Mouse (Mus musculus) MEL (cell line): ENCODE measurements at regions not wholly inside any gene's neighbourhood (a gene's known extent, or its start where the extent isn't known, plus 50 kb on each side); places are given as distances from the start of the nearest gene placed in this dataset.

Source experiments
- DNase-seq: peaks from one replicate; pipeline ENCODE4 v3.0.0; 2011; ENCODE audit warnings: low read depth, low spot score
- H3K27ac ChIP-seq: 2 replicates; pipeline ENCODE4 v1.5.1; 2012; ENCODE audit warnings: low read depth, mild to moderate bottlenecking, control low read depth, low read length, moderate library complexity; ENCODE audit not compliant: control insufficient read depth
- H3K27me3 ChIP-seq, 2 experiments: fragments of 150-350 bp in 1 of 2; sonication (generic) in 1 of 2; 2 replicates each; pipeline ENCODE4 v1.6.1; 2012; ENCODE audit warnings: low read length in 2 of 2, mild to moderate bottlenecking in 2 of 2, improper control_type of control experiment in 1 of 2, moderate library complexity in 1 of 2; ENCODE audit not compliant: insufficient read depth in 2 of 2, control insufficient read depth in 1 of 2
- H3K36me3 ChIP-seq, 2 experiments: 2 replicates each; pipeline ENCODE4 v1.6.1; 2012 to 2014; ENCODE audit warnings: low read length in 2 of 2, improper control_type of control experiment in 1 of 2, inconsistent platforms in 1 of 2, mild to moderate bottlenecking in 1 of 2; ENCODE audit not compliant: insufficient read depth in 2 of 2, control insufficient read depth in 1 of 2
- H3K4me1 ChIP-seq, 2 experiments: fragments of 150-350 bp in 1 of 2; sonication (generic) in 1 of 2; 2 replicates each; pipeline ENCODE4 v1.6.1; 2012; ENCODE audit warnings: low read length in 2 of 2, improper control_type of control experiment in 1 of 2, mild to moderate bottlenecking in 1 of 2; ENCODE audit not compliant: insufficient read depth in 2 of 2, control insufficient read depth in 1 of 2
- H3K4me3 ChIP-seq, 2 experiments: fragments of 150-350 bp in 1 of 2; sonication (generic) in 1 of 2; 2 replicates each; pipeline ENCODE4 v1.5.1; 2012; ENCODE audit warnings: low read depth in 2 of 2, low read length in 2 of 2, mild to moderate bottlenecking in 2 of 2, moderate library complexity in 2 of 2, control low read depth in 1 of 2, improper control_type of control experiment in 1 of 2; ENCODE audit not compliant: control insufficient read depth in 1 of 2, insufficient read depth in 1 of 2
- H3K79me2 ChIP-seq: 2 replicates; pipeline ENCODE4 v1.6.1; 2012; ENCODE audit warnings: mild to moderate bottlenecking, low read length, moderate library complexity; ENCODE audit not compliant: control insufficient read depth, poor library complexity, insufficient read depth
- H3K9ac ChIP-seq: 2 replicates; pipeline ENCODE4 v1.6.1; 2012; ENCODE audit warnings: low read depth, mild to moderate bottlenecking, control low read depth, low read length, moderate library complexity; ENCODE audit not compliant: control insufficient read depth, poor library complexity, severe bottlenecking
- H3K9me3 ChIP-seq: fragments of 150-350 bp; sonication (generic); replicated peaks from 2 replicates; pipeline ENCODE4 v1.6.1; 2012; ENCODE audit warnings: mild to moderate bottlenecking, low read length, improper control_type of control experiment, moderate library complexity; ENCODE audit not compliant: insufficient read depth
- CHD1 ChIP-seq: IDR thresholded peaks from 2 replicates; pipeline ENCODE4 v1.6.1; 2012; ENCODE audit warnings: low read depth, mild to moderate bottlenecking, inconsistent platforms, low read length, improper control_type of control experiment
- CTCF ChIP-seq, 3 experiments: IDR thresholded peaks in 2 of 3; conservative IDR thresholded peaks in 1 of 3; 2 replicates each; pipeline ENCODE4 v1.5.1; 2011 to 2012; ENCODE audit warnings: low read length in 3 of 3, low read depth in 2 of 3, mild to moderate bottlenecking in 2 of 3, improper control_type of control experiment in 1 of 3, inconsistent platforms in 1 of 3, mixed read lengths in 1 of 3, moderate library complexity in 1 of 3; ENCODE audit not compliant: control insufficient read depth in 1 of 3, insufficient read depth in 1 of 3, poor library complexity in 1 of 3, severe bottlenecking in 1 of 3
- ELF1 ChIP-seq: IDR thresholded peaks from 2 replicates; pipeline ENCODE4 v1.6.1; 2014; ENCODE audit warnings: low read depth, mild to moderate bottlenecking, inconsistent platforms, low read length, improper control_type of control experiment, moderate library complexity
- EP300 ChIP-seq, 2 experiments: IDR thresholded peaks; 2 replicates each; pipeline ENCODE4 v1.6.1; 2011; ENCODE audit warnings: improper control_type of control experiment in 2 of 2, low read length in 2 of 2, low read depth in 1 of 2, mild to moderate bottlenecking in 1 of 2
- ETS1 ChIP-seq: IDR thresholded peaks from 2 replicates; pipeline ENCODE4 v1.6.1; 2012; ENCODE audit warnings: low read depth, mild to moderate bottlenecking, inconsistent platforms, low read length, improper control_type of control experiment, moderate library complexity
- GABPA ChIP-seq: IDR thresholded peaks from 2 replicates; pipeline ENCODE4 v1.6.1; 2012; ENCODE audit warnings: low read depth, mild to moderate bottlenecking, inconsistent platforms, low read length, improper control_type of control experiment, moderate library complexity
- GATA1 ChIP-seq: IDR thresholded peaks from 2 replicates; pipeline ENCODE4 v1.6.1; 2011; ENCODE audit warnings: low read depth, low read length, improper control_type of control experiment
- HCFC1 ChIP-seq: IDR thresholded peaks from 2 replicates; pipeline ENCODE4 v1.6.1; 2012; ENCODE audit warnings: low read depth, mild to moderate bottlenecking, inconsistent platforms, low read length, improper control_type of control experiment, moderate library complexity
- KAT2A ChIP-seq: conservative IDR thresholded peaks from 2 replicates; pipeline ENCODE4 v1.6.1; 2012; ENCODE audit warnings: low read depth, low read length, improper control_type of control experiment, inconsistent platforms
- MAFK ChIP-seq: IDR thresholded peaks from 2 replicates; pipeline ENCODE4 v1.6.1; 2011; ENCODE audit warnings: low read depth, mild to moderate bottlenecking, low read length, improper control_type of control experiment, borderline replicate concordance
- MAZ ChIP-seq: IDR thresholded peaks from 2 replicates; pipeline ENCODE4 v1.6.1; 2012; ENCODE audit warnings: low read depth, mild to moderate bottlenecking, inconsistent platforms, low read length, improper control_type of control experiment
- MXI1 ChIP-seq: IDR thresholded peaks from 2 replicates; pipeline ENCODE4 v1.6.1; 2011; ENCODE audit warnings: mild to moderate bottlenecking, low read depth, low read length, improper control_type of control experiment
- MYB ChIP-seq: IDR thresholded peaks from 2 replicates; pipeline ENCODE4 v1.6.1; 2011; ENCODE audit warnings: mild to moderate bottlenecking, low read depth, low read length, improper control_type of control experiment
- NELFE ChIP-seq: IDR thresholded peaks from 2 replicates; pipeline ENCODE4 v1.6.1; 2011; ENCODE audit warnings: low read depth, low read length, improper control_type of control experiment
- NRF1 ChIP-seq: IDR thresholded peaks from 2 replicates; pipeline ENCODE4 v1.6.1; 2014; ENCODE audit warnings: low read depth, mild to moderate bottlenecking, inconsistent platforms, low read length, improper control_type of control experiment, moderate library complexity; ENCODE audit not compliant: poor library complexity, insufficient read depth, severe bottlenecking
- POLR2A ChIP-seq, 2 experiments: IDR thresholded peaks; 2 replicates each; pipeline ENCODE4 v1.6.1; 2011 to 2012; ENCODE audit warnings: low read length in 2 of 2, mild to moderate bottlenecking in 2 of 2, control low read depth in 1 of 2, improper control_type of control experiment in 1 of 2, low read depth in 1 of 2, moderate library complexity in 1 of 2; ENCODE audit not compliant: control insufficient read depth in 1 of 2, insufficient read depth in 1 of 2, poor library complexity in 1 of 2
- POLR2AphosphoS2 ChIP-seq: IDR thresholded peaks from 2 replicates; pipeline ENCODE4 v1.6.1; 2011; ENCODE audit warnings: low read length, improper control_type of control experiment
- RAD21 ChIP-seq: IDR thresholded peaks from 2 replicates; pipeline ENCODE4 v1.6.1; 2011; ENCODE audit warnings: mild to moderate bottlenecking, low read depth, low read length, improper control_type of control experiment
- SIN3A ChIP-seq: IDR thresholded peaks from 2 replicates; pipeline ENCODE4 v1.6.1; 2012; ENCODE audit warnings: low read length, improper control_type of control experiment, inconsistent platforms
- SMC3 ChIP-seq: IDR thresholded peaks from 2 replicates; pipeline ENCODE4 v1.6.1; 2011; ENCODE audit warnings: low read depth, low read length, improper control_type of control experiment
- TAL1 ChIP-seq: IDR thresholded peaks from 2 replicates; pipeline ENCODE4 v1.6.1; 2012; ENCODE audit warnings: mild to moderate bottlenecking, inconsistent platforms, low read length, moderate library complexity, mixed read lengths
- TBP ChIP-seq: IDR thresholded peaks from 2 replicates; pipeline ENCODE4 v1.8.0; 2011; ENCODE audit warnings: low read depth, low read length, improper control_type of control experiment
- TCF12 ChIP-seq: IDR thresholded peaks from 2 replicates; pipeline ENCODE4 v1.6.1; 2014; ENCODE audit warnings: low read depth, mild to moderate bottlenecking, inconsistent platforms, low read length, improper control_type of control experiment, moderate library complexity
- UBTF ChIP-seq: IDR thresholded peaks from 2 replicates; pipeline ENCODE4 v1.6.1; 2012; ENCODE audit warnings: low read depth, mild to moderate bottlenecking, inconsistent platforms, low read length, improper control_type of control experiment, moderate library complexity, borderline replicate concordance; ENCODE audit not compliant: insufficient read depth
- USF2 ChIP-seq, 2 experiments: IDR thresholded peaks; 2 replicates each; pipeline ENCODE4 v1.6.1; 2011 to 2012; ENCODE audit warnings: improper control_type of control experiment in 2 of 2, low read length in 2 of 2, borderline replicate concordance in 1 of 2, inconsistent platforms in 1 of 2, low read depth in 1 of 2, mild to moderate bottlenecking in 1 of 2; ENCODE audit not compliant: insufficient read depth in 1 of 2
- ZC3H11A ChIP-seq: IDR thresholded peaks from 2 replicates; pipeline ENCODE4 v1.6.1; 2012; ENCODE audit warnings: low read depth, mild to moderate bottlenecking, inconsistent platforms, low read length, improper control_type of control experiment
- ZKSCAN1 ChIP-seq: IDR thresholded peaks from 2 replicates; pipeline ENCODE4 v1.6.1; 2012; ENCODE audit warnings: low read depth, mild to moderate bottlenecking, inconsistent platforms, low read length, improper control_type of control experiment, moderate library complexity
- ZNF384 ChIP-seq: IDR thresholded peaks from 2 replicates; pipeline ENCODE4 v1.6.1; 2012; ENCODE audit warnings: low read depth, mild to moderate bottlenecking, inconsistent platforms, low read length, improper control_type of control experiment

DNA sequence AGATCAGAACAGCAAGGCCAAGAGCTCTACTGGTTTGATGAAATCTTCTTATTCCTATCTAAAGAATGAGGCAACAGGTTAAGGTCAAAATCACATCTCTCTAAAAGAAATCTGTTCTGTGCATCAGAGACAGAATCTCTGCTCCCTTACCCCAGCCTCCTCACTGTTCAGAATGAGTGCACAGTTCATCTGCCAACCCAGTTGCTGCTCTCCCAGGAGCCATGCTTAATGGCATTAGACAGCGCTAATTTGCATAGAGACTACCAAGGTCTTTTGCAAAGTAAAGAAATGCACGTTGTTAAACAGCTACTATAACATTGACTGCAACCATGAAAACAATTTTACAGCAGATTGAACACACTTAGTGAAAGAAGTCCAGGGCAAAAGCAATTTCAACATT is 296.3 kb upstream of the B3gat1 start:
- Histone ChIP-seq H3K4me3 (no peak overlapping the region), H3K9ac (no peak overlapping the region), H3K36me3 (no peaks in the 10 kb centered on the region), H3K4me1 (no peaks in the 10 kb centered on the region), H3K27ac (no peak overlapping the region), H3K9me3 (no peaks in the 10 kb centered on the region), H3K27me3 (no peaks in the 10 kb centered on the region), H3K79me2 (no peaks in the 10 kb centered on the region)
- TF ChIP-seq POLR2AphosphoS2 (no peak), EP300 (IDR thresholded peaks at IDR 0.05; ENCODE audit: low read depth in 1 of 2, low read length in 2 of 2) (no peak), GABPA (no peak), SMC3 (no peak), HCFC1 (no peak), UBTF (no peak), RAD21 (no peak), NRF1 (no peak), MAFK (no peak), TBP (no peak), ZC3H11A (no peak), USF2 (IDR thresholded peaks at IDR 0.05; ENCODE audit: borderline replicate concordance in 1 of 2, insufficient read depth in 1 of 2, low read depth in 1 of 2, low read length in 2 of 2) (no peak), POLR2A (IDR thresholded peaks at IDR 0.05; ENCODE audit: control insufficient read depth in 1 of 2, insufficient read depth in 1 of 2, low read depth in 1 of 2, low read length in 2 of 2, poor library complexity in 1 of 2) (no peak), ETS1 (no peak), TCF12 (no peak), TAL1 (no peak), MXI1 (no peak), ZNF384 (no peak), ZKSCAN1 (no peak)
- DNase-seq: no peak

DNA sequence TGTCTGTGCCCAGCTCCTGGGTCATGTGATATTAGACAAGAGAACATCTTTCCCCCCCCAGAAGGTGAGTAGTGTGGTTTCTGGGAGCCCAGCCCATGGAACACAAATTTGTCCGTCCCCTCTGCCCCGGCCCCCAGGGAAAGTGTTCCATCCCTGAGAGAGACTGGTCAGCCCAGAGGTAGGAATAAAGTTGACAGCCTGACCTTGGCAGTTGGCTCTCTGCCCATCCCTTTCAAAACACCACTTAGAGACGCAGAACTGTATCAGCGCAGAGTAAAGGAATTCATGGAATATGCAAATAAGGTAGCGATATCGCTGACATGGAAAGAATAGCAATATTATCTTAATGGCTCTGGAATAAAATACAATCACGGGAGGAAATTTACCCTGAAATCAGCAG is 279.6 kb upstream of the B3gat1 start:
- no peaks in the 10 kb centered on the region for H3K9me3 ChIP-seq
- no peaks in the 10 kb centered on the region for H3K79me2 ChIP-seq
- TF ChIP-seq MYB: no peak
- no peak for TF ChIP-seq ELF1
- no peak for TF ChIP-seq UBTF
- TF ChIP-seq GATA1: no peak
- no peak for TF ChIP-seq ZC3H11A
- TF ChIP-seq TAL1: no peak
- no peak for TF ChIP-seq SIN3A
- no peak for TF ChIP-seq ZKSCAN1
- no peak for TF ChIP-seq KAT2A
- TF ChIP-seq NELFE: no peak
- TF ChIP-seq MAZ: no peak
- TF ChIP-seq ETS1: no peak
- TF ChIP-seq RAD21: no peak
- TF ChIP-seq CTCF (IDR thresholded peaks at IDR 0.05 in 2 of 3, conservative IDR thresholded peaks at IDR 0.05 in 1 of 3; ENCODE audit: control insufficient read depth in 1 of 3, insufficient read depth in 1 of 3, low read depth in 2 of 3, low read length in 3 of 3, poor library complexity in 1 of 3, severe bottlenecking in 1 of 3): no peak
- no peak for TF ChIP-seq CHD1
- H3K4me1 ChIP-seq: no peaks in the 10 kb centered on the region
- DNase-seq: no peak
- H3K36me3 ChIP-seq: no peaks in the 10 kb centered on the region
- H3K4me3 ChIP-seq: no peak overlapping the region
- no peaks in the 10 kb centered on the region for H3K27me3 ChIP-seq
- H3K9ac ChIP-seq: no peak overlapping the region
- no peak overlapping the region for H3K27ac ChIP-seq
